Mouse (Mus musculus): Measurements from ENCODE around the gene Slk. TPM values are rescaled to one million over a fixed set of nuclear protein-coding genes. Genes with fewer than 3 reads are reported as not detected.

Slk gene
- polyA plus RNA-seq, 1 experiment: 5.3 TPM

DNA sequence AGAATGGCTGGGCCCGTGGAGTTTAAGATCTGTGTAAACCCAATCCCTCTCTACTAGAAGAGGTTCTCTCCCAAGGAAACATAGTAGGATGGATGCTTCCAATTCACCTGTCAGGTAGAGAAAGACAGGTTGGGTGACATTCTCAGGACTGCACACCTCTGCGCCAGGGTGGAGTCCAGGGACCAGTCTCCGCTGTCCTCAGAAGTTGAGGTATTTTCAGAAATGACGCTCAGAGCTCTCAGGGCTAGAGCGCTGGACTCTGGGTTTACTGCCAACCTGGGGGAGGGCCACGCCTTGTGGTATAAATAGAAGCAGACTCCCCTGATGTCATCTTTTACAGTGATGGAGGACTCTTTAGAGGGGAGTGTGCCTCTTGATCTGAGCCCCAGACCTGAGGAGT, 41.6 kb upstream of the Slk start:
- peaks cover 10% of the 10 kb centered on the region; the same call in 1 of the 2 replicates for H3K4me1 ChIP-seq (ENCODE audit: control insufficient read depth, insufficient read depth, insufficient read length)
- TF ChIP-seq CTCF (IDR thresholded peaks at IDR 0.05; ENCODE audit: extremely low read depth, insufficient read depth, insufficient read length, insufficient replicate concordance) (no peak), POLR2A (IDR thresholded peaks at IDR 0.05; ENCODE audit: low read depth, low read length) (no peak)
- DNase-seq (ENCODE audit: low read depth in 1 of 2, low spot score in 2 of 2): no peak
- 0 out of 2 replicates have a peak overlapping the region, but pooled peaks have one; percentile 37 for H3K27ac ChIP-seq (ENCODE audit: insufficient read depth, low read length)
- H3K36me3 ChIP-seq (ENCODE audit: control insufficient read depth, insufficient read depth, low read length): no peaks in the 10 kb centered on the region
- no peak overlapping the region for H3K4me3 ChIP-seq (ENCODE audit: extremely low read depth, insufficient read depth, insufficient read length)
- no peaks in the 10 kb centered on the region for H3K27me3 ChIP-seq (ENCODE audit: control insufficient read depth, insufficient read depth, low read length)
- 40% methylated on average over 6 of the region's 6 CpGs for WGBS

DNA sequence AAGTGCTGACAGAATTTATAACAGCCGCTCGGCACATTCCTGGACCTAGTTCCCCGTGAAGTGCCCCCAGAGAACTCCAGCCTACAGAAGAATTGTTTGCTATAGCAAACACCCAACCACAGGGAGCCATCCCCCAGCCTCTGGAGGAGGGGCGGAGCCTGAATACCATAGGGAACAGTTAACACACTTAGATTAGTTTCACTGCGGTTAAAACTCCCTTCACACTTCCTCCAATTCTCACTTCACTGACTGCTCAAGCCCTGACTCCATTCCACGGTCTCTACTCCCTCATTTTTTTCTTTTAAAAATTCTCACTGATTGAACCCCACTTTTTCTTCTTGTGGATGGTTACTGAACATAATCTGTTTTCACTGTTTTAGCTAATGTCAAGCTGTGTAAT, 40.7 kb upstream of the Slk start:
- H3K27me3 ChIP-seq (ENCODE audit: control insufficient read depth, insufficient read depth, low read length): no peaks in the 10 kb centered on the region
- no peaks in the 10 kb centered on the region for H3K36me3 ChIP-seq (ENCODE audit: control insufficient read depth, insufficient read depth, low read length)
- H3K27ac ChIP-seq (ENCODE audit: insufficient read depth, low read length): no peak overlapping the region
- peak in 1 of 2 experiments; percentile 58 for DNase-seq (ENCODE audit: low read depth in 1 of 2, low spot score in 2 of 2)
- WGBS: 8% methylated on average over 6 of the region's 6 CpGs
- no peak overlapping the region for H3K4me3 ChIP-seq (ENCODE audit: extremely low read depth, insufficient read depth, insufficient read length)
- H3K4me1 ChIP-seq (ENCODE audit: control insufficient read depth, insufficient read depth, insufficient read length): peaks cover 10% of the 10 kb centered on the region; the same call in 1 of the 2 replicates
- no peak for TF ChIP-seq CTCF (IDR thresholded peaks at IDR 0.05; ENCODE audit: extremely low read depth, insufficient read depth, insufficient read length, insufficient replicate concordance)
- no peak for TF ChIP-seq POLR2A (IDR thresholded peaks at IDR 0.05; ENCODE audit: low read depth, low read length)

DNA sequence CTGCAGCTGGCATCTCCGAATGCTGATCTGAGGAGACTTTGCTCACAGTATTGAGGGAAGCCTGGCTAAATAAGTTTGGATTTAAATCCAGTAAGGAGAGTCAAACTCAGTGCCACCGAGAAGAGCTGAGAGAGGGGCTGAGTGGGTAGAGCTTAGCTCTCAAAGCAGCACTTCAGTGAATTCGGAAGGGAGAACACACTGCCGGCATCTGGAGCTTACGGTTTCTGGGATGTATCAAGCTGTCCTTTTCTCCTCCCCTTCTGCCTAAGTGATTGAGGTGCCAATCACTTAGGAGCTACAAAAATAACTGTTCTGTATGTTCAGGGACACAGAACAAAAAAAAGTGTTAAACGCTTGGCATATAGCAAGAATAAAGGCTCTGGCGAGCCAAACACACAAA, 37.0 kb upstream of the Slk start:
- Histone ChIP-seq H3K4me1 (ENCODE audit: control insufficient read depth, insufficient read depth, insufficient read length) (peaks cover 10% of the 10 kb centered on the region; the same call in 1 of the 2 replicates), H3K4me3 (ENCODE audit: extremely low read depth, insufficient read depth, insufficient read length) (no peak overlapping the region), H3K27me3 (ENCODE audit: control insufficient read depth, insufficient read depth, low read length) (no peaks in the 10 kb centered on the region), H3K27ac (ENCODE audit: insufficient read depth, low read length) (no peak overlapping the region), H3K36me3 (ENCODE audit: control insufficient read depth, insufficient read depth, low read length) (no peaks in the 10 kb centered on the region)
- WGBS: 90% methylated on average over 7 of the region's 7 CpGs
- no peak for TF ChIP-seq CTCF (IDR thresholded peaks at IDR 0.05; ENCODE audit: extremely low read depth, insufficient read depth, insufficient read length, insufficient replicate concordance)
- no peak for DNase-seq (ENCODE audit: low read depth in 1 of 2, low spot score in 2 of 2)

DNA sequence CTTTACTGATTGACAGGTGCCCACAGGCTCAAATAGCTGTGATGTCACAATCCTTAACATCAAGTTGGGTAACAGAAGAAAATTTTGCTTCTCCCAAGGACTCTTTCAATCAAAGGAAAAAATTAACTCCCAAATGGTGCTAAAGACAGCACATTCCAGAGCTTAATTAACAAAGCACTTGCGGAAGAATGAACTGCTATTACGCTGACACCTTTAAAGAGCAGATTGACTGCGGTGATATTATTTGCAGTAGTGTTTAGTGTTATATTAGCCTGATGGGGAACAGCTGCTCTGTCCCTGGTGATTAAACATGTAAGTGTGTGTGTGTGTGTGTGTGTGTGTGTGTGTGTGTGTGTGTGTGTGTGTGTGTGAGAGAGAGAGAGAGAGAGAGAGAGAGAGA, 34.4 kb upstream of the Slk start:
- Histone ChIP-seq H3K36me3 (ENCODE audit: control insufficient read depth, insufficient read depth, low read length) (no peaks in the 10 kb centered on the region), H3K27ac (ENCODE audit: insufficient read depth, low read length) (no peak overlapping the region), H3K27me3 (ENCODE audit: control insufficient read depth, insufficient read depth, low read length) (no peaks in the 10 kb centered on the region), H3K4me1 (ENCODE audit: control insufficient read depth, insufficient read depth, insufficient read length) (no peaks in the 10 kb centered on the region), H3K4me3 (ENCODE audit: extremely low read depth, insufficient read depth, insufficient read length) (no peak overlapping the region)
- 88% methylated on average over 3 of the region's 3 CpGs for WGBS
- DNase-seq (ENCODE audit: low read depth in 1 of 2, low spot score in 2 of 2): no peak
- no peak for TF ChIP-seq POLR2A (IDR thresholded peaks at IDR 0.05; ENCODE audit: low read depth, low read length)
- no peak for TF ChIP-seq CTCF (IDR thresholded peaks at IDR 0.05; ENCODE audit: extremely low read depth, insufficient read depth, insufficient read length, insufficient replicate concordance)

DNA sequence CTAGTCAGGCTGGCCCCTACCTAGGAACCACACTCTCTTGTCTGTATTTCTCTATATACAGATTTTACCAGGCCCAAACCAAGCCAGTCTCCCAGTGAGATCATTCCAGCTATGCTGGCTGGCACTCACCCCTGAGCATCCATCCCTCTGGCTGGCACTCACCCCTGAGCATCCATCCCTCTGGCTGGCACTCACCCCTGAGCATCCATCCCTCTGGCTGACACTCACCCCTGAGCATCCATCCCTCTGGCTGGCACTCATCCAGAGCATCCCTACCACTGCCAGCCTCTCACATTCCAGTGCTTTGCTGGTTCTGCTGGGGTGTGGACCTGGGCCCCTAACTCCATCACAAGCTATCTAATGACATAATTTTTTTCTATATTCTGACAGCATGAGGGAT, 34.0 kb upstream of the Slk start:
- H3K4me1 ChIP-seq (ENCODE audit: control insufficient read depth, insufficient read depth, insufficient read length): no peaks in the 10 kb centered on the region
- no peak for DNase-seq (ENCODE audit: low read depth in 1 of 2, low spot score in 2 of 2)
- no peaks in the 10 kb centered on the region for H3K36me3 ChIP-seq (ENCODE audit: control insufficient read depth, insufficient read depth, low read length)
- TF ChIP-seq POLR2A (IDR thresholded peaks at IDR 0.05; ENCODE audit: low read depth, low read length): no peak
- TF ChIP-seq CTCF (IDR thresholded peaks at IDR 0.05; ENCODE audit: extremely low read depth, insufficient read depth, insufficient read length, insufficient replicate concordance): no peak
- no peak overlapping the region for H3K27ac ChIP-seq (ENCODE audit: insufficient read depth, low read length)
- no peaks in the 10 kb centered on the region for H3K27me3 ChIP-seq (ENCODE audit: control insufficient read depth, insufficient read depth, low read length)
- H3K4me3 ChIP-seq (ENCODE audit: extremely low read depth, insufficient read depth, insufficient read length): no peak overlapping the region

DNA sequence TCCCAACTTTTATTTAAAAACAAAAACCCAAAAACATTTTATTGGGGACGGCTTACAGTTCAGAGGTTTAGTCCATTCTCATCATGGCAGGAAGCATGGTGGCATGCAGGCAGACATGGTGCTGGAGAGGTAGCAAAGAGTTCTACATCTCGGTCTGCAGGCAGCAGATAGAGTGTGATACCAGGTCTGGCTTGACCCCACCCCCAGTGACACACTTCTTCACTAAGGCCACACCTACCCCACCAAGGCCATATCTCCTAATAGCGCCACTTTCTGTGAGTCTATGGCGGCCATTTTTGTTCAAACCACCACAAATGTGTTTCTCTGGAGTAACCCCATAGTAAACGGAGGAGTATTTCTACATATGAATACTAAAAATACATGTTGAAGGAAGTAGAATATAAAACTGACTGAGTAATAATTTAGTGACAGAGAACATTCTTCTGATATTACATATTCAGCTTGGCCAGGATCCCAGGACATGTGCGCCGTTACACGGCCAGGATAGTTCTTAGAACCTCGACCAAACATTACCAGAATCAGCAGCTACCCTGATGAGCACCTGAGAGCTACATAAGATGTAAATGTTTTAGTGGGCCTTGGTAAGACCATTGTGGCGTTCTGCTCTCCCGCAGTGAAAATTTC, 30.9 kb upstream of the Slk start:
- TF ChIP-seq CTCF (IDR thresholded peaks at IDR 0.05; ENCODE audit: extremely low read depth, insufficient read depth, insufficient read length, insufficient replicate concordance) (no peak), POLR2A (IDR thresholded peaks at IDR 0.05; ENCODE audit: low read depth, low read length) (no peak)
- H3K27ac ChIP-seq (ENCODE audit: insufficient read depth, low read length): no peak overlapping the region
- 91% methylated on average over 11 of the region's 11 CpGs for WGBS
- H3K27me3 ChIP-seq (ENCODE audit: control insufficient read depth, insufficient read depth, low read length): no peaks in the 10 kb centered on the region
- H3K4me3 ChIP-seq (ENCODE audit: extremely low read depth, insufficient read depth, insufficient read length): no peak overlapping the region
- no peak for DNase-seq (ENCODE audit: low read depth in 1 of 2, low spot score in 2 of 2)
- no peaks in the 10 kb centered on the region for H3K4me1 ChIP-seq (ENCODE audit: control insufficient read depth, insufficient read depth, insufficient read length)
- H3K36me3 ChIP-seq (ENCODE audit: control insufficient read depth, insufficient read depth, low read length): no peaks in the 10 kb centered on the region

DNA sequence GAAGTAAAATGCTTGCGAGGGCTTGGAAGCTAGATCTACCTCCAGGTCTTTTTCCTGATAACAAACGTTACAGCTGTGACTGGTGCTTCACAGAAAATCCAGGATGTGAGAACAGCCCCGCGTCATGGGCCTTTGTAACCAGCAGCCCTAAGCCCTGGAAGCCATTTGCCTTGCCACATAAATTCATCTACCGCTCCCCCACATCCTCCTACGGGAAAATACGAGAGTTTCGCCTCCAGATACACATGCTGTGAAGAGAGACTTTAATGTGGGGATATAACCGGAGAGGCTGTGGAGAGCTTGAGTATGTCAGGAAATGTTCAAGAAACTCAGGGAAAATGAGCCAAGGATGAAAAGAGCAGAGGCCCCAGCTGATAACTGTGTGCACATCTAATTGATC, 30.3 kb upstream of the Slk start:
- Histone ChIP-seq H3K36me3 (ENCODE audit: control insufficient read depth, insufficient read depth, low read length) (no peaks in the 10 kb centered on the region), H3K27ac (ENCODE audit: insufficient read depth, low read length) (no peak overlapping the region), H3K4me3 (ENCODE audit: extremely low read depth, insufficient read depth, insufficient read length) (no peak overlapping the region), H3K4me1 (ENCODE audit: control insufficient read depth, insufficient read depth, insufficient read length) (no peaks in the 10 kb centered on the region), H3K27me3 (ENCODE audit: control insufficient read depth, insufficient read depth, low read length) (no peaks in the 10 kb centered on the region)
- no peak for TF ChIP-seq CTCF (IDR thresholded peaks at IDR 0.05; ENCODE audit: extremely low read depth, insufficient read depth, insufficient read length, insufficient replicate concordance)
- TF ChIP-seq POLR2A (IDR thresholded peaks at IDR 0.05; ENCODE audit: low read depth, low read length): no peak
- 95% methylated on average over 9 of the region's 9 CpGs for WGBS
- no peak for DNase-seq (ENCODE audit: low read depth in 1 of 2, low spot score in 2 of 2)
